Mouse (Mus musculus): ENCODE measurements around the gene Ppara. TPM values are rescaled to one million over a fixed set of nuclear protein-coding genes. Genes with fewer than 3 reads are reported as not detected.
A peak's percentile ranks its signal among the peaks of the same experiment; 100 is the strongest.
"Not testable (repeated sequence)": the region's sequence is repeated elsewhere in the genome, so short reads cannot be mapped to it uniquely, and the experiment has no call there.

The Ppara gene
- total RNA-seq, 2 experiments from 2014 or later, result 95.3 to 120 TPM

DNA sequence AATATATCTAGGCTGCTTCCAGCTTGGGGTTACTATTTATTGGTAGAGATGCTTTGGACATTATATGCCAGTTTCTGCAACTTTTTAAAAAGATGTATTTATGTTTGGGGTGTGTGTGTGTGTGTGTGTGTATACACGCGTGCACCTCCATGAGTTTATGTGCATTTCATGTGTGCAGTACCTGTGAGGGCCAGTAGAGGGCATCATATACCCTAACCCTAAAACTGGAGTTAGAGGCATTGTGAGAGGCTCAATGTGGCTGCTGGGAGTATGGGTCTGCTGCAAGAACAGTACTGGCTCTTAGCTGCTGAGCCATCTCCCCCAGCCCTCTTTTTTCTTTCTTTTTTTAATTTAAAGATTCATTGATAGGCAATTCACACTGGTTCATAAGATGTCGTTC lies 23.0 kb downstream of the Ppara start:
- DNase-seq, result no peak

DNA sequence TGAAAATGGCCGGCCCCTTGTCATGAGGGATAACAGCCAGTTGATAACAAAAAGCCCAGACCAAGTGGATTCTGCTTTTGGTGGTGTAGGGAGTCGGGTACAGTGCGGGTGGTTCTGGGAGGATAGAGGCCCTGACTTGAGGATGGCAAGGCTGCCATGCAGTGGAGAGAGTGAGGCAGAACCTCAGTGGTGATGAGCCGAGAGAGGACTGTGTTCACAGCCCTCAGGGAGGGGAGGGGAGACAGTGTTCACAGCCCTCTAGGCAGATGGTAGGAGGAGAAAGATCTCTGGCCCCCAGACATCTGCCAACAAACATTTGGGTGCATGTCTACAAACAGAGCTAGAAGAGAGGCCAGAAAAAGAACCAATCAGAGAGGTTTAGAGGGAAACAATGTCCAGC lies 28.0 kb downstream of the Ppara start:
- DNase-seq, result no peak

DNA sequence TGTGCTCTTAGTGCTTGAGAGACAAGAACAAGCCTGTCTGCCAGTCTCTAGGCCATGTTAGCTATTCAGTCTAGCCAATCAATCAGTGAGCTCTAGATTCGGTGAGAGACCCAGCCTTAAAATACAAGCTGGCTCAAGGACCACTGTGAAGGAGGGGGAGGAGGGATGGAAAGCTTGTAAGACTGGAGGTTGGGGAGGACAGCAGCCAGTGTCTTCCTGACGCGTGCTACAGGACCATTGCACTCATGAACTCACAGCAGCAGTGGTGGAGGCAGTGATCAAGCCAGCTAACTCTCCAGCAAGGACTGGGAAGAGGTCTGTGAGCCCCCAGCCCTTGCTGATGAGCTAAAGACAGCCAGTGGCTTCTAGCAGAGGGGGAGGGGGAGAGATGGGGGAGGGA lies 30.2 kb downstream of the Ppara start:
- no peak for DNase-seq

DNA sequence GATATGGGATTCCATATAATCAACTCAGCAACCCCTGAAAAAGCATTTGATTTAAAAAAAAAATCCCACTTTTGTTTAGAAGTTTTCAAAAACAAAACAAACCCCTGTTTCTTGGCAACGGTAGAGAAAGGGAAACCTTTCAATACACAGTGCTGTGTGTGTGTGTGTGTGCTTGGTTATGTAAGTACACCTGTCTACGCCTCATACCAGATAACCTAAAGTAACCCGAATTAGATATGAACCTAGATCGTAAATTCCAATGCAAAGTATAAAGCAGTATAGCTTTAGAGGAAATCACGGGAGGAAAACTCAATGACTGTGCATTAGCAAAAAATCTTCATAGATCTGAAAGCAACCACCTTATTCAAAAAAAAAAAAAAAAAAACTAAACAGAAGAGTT lies 31.9 kb downstream of the Ppara start:
- no peak for DNase-seq

DNA sequence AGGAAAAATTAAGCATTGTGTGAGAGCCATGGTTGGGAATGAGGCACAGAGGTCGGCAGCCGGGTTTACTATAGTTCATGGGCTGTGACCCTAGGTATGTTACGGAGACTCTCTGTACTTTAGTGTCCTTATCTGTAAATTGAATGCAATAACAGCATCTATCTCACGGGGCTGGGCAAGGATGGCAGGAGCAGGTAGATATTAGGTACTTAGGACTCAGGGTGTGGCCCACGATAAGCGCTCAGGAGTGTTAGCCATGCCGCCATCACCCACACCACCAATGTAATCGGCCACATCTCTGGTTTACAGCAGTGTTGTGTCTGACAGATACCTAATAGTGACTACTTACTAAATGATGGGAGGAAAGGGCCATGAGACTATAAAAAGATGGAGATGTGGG lies 34.2 kb downstream of the Ppara start:
- no peak for DNase-seq

DNA sequence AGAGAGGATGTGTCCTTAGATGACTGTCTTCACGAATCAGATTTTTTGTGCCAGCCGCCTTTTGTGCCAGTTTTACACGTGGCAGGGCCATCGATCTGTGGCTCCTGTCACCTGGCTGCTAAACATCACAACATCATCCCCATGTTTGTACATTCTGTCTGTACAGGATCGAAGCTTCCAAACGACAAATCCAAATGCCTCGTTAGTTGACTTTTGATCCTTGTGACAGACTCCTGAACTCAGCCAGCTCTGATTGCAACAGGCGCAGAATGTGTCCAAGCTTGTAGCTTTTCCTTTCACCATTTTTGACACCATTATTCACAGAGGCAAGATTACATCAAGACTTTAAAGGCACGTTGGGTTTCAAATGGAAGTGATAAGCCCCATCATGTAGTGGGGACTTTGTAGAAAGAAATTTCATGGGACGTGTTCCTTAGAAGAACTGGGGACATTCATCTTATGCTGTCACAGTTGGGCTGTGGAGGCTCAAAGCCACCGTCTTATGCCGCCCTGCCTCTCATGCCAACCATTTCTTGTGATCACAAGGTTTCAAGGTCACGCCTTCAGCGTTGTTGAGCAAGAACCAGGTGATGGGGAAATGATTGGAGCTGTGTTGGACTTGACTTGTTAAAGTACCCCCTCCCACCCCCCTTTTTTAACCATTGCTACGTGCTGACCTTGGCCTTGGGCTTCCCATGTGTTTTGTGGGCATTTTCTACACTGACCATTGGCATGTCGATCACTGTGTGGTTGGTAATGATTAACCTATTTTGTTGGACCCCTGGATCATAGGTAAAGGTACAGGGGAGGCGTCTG lies 36.7 kb downstream of the Ppara start:
- DNase-seq, result peak; percentile 53

DNA sequence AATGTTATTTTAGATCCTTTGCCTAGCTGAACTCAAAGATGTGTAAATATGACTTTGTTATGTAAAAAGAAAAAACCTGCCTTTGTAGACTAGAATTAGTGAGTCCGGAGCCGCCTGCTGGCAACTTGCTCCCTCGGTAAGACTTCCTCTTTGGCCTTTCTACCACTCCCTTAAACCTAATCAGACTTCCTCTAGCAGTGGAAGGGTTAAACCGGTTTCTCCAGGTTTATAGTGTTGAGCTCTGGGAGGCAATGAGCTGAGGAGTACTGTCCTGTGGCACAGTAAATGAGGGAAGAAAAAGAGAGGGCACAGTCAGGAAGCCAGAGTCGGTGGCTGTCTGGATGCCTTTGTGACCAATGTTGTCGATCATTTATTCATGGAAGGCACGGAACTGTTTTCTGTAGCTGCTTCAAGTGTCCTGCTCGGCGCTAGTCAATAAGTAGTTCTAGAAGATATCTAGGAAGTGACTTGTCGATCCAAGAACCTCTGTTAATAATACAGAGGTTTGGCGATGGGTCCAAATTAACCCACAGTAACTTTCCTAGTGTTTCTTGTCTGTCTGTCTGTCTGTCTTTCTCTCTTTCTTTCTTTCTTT lies 37.5 kb downstream of the Ppara start:
- DNase-seq, result no peak

DNA sequence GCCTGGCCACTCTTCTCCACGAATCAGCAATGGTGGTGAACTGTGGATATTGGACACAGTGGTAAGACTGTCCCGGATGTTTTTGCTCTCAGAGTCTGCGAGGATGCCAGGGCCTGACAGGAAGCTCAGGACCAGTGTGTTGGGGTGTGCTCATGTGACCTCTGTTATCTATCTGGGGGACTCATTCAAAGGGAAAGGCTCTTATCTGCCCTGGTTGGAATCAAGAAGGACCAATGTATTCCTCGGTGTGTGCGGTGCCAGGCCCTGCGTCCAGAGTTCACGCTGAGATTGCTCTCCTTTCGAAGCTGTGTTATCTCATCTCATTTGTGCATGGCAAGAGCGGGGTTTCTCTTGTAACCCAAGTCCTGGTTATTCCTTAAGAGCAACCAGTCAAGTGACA lies 39.6 kb downstream of the Ppara start:
- no peak for DNase-seq

DNA sequence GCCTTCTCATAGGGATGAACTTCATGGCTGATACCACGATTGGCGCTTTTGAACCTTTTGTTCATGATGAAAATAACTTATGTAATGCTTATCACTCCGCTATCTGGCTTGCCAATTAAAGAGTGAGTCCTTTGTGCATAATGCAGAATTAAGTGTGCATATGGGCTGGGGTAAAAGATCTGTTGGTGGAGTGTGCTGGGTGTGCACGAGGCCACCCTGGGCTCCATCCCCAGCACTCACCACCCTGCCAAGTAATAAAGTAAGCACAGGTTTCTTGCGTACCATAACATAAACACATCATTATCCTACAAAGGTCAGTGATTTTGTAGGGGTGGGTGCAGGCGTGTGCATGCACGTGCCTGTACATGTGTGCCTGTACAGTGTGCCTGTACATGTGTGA lies 40.2 kb downstream of the Ppara start:
- DNase-seq, result no peak

DNA sequence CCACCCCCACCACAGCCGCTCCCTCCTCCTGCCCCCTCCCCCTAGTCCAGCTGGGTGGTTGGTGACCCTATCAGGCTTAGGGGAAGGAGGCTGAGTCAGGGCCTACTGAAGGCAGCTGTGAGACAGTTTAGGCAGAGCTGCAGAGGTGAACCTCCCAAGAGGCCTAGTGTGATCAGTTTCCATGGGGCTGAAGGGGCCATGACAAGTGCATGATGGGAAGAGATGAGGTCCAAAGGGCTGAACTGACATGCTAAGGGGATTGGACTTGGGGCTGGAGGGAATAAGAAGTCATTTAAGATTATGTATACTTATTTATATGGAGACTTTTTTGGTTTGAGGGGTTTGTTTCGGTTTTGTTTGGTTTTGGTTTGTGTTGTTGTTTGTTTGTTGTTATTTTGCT lies 41.5 kb downstream of the Ppara start:
- no peak for DNase-seq

DNA sequence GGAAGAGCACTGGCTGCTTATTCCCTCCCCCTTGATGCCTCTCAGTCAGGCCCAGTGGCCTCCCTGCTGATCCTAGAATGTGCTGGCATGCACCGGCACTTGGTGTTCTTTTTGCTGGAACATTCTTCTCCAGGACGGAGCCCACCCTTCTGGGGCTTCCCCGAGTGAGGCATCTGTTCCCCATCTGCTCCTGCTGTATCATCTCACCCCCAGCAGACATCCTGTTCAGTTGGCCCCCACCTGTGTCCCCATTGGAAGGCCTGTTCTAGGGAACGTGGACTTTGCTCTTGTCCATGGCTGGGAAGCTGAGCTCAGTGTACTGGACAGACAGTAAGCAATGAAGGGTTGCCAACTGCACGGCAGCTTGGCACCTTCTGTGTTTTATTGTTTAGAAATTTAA lies 42.0 kb downstream of the Ppara start:
- DNase-seq, result no peak

DNA sequence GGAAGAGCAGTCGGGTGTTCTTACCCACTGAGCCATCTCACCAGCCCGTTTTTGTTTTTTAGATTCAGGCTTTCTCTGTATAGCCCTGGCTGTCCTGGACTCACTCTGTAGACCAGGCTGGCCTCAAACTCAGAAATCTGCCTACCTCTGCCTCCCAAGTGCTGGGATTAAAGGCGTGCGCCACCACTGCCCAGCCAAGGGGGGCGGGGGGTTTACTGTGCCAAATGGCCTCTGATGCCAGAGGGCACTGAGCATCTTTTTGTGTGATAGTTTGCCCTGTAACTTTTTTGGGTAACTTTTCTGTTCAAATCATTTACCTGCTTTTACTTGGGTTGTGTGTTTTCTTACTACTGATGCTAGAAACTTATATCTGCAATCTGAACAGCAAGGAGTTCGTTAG lies 44.1 kb downstream of the Ppara start:
- DNase-seq, result not testable (repeated sequence)

DNA sequence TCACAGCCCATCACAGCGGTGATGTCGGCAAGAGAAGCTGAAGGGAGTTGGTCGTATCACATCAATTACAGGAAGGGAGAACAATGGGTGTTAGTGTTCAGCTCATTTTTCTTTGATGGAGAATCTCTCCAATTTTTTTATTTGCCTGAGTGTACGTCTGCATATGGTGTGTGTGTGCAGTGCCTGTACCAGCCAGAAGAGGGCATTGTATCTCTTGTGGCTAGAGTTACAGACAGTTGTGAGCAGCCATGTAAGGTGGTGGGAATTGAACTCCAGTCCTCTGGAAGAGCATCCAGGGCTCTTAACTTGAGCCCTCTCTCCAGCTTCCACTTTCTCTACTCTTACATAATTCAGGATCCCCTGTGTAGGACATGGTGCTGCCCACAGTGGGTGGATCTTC lies 48.4 kb downstream of the Ppara start:
- DNase-seq, result no peak

DNA sequence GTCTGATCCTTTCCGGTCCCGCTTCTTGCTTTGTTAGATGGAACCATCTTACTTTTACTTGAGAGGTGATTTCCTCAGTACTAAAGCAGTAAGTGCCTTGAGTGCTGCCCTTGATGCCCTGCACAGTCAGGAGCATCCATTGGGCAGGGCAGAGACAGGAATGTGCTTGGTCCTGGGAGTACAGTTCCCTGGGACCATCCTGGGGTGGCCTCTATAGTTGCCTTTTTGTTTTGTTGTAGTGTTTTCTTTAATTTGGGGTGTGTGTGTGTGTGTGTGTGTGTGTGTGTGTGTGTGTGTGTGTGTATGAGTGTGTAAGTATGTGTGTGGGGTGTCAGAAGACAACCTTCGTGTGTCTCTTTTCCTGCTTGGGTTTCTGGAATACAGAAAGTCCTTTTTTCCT lies 49.6 kb downstream of the Ppara start:
- no peak for DNase-seq

DNA sequence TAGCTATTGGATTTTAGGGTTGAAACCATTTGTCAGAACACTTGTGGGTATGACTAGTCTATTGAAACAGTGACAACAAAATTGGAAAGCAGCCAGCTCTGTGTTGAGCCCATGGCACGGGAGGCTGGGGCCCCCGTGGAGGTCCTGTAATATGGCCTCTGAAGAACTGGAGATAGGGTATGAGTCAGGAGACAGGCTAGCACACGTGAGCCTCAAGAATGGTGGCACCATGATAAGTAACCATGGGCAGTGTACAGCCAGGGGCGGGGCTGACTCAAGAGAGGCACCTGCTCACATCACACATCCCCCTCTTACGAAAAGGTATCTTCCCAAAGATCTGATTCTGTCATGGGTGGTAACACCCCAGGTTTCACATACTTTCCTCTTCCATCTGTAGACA lies 51.9 kb downstream of the Ppara start:
- no peak for DNase-seq

DNA sequence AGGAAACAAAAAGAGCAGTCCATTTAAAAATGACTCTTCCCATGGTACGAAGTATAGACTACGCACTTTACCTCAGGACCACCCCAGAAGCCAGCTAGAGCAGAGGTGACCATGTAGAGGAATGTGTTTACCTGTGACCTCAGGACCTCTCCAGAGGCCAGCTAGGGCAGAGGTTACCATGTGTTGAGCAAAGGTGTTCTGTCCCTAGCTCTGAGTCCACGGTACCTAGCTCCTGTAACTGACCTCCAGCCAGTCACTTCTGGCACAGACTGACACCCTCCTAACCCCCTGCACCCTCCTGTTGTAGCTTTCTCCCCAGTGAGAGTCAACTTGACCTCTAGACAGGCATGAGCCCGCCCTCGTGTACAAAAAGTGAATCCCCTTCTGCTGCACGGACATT lies 52.7 kb downstream of the Ppara start:
- no peak for DNase-seq

DNA sequence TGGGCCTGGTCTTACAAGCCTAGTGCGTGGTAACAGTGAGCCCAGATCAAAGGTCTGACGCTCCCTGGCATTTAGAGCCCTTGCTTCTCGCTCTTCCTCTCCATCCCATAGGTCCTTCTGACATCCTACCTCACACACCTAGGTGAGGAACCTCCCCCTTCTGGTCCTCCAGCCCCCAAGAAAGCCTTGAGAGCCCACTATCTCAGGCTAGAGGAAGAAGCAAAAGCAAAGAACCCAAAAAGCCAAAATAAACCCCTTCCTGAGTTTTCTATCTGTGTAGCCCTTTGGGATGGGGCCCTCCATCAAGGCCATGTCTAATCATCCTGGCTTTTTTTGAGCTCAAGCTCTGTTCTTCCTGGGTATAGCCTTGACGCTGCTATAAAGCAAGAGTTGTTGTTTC lies 53.3 kb downstream of the Ppara start:
- DNase-seq, result no peak

DNA sequence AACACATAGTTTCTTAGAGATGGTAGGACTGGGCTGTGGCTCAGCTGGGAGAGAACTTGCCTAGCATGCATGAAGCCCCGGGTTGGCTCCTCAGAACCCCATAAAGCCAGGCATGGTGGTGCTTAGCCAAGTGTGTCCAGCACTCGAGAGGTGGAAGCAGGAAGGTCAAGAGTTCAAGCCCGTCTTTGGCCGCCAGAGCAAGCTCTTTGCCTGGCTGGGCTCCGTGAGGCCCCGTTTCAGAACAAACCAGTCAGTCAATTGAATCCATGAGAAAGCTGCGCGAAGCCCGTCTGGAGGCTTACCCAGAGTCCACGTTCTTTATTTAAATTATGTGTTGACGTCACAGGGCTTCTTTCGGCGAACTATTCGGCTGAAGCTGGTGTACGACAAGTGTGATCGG lies 53.9 kb downstream of the Ppara start:
- DNase-seq, result no peak

DNA sequence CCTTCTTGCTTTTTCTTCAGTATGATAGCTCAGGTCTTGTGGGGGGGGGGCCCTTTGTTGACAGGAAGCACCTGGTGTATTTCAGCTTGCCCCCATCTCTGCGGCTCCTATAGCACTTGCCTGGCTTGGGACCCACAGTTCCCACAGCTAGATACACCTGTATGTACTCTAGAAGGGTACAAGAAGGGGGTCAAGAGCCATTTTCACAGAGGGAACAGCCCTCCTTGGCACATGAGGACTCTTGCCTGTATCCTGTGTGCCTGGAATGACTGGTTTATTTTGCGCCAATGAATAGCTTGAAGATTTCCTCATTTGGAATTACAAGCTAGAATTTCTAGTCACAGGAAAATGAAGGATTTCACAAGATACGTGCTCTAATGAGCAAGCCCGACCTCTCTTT lies 56.7 kb downstream of the Ppara start:
- DNase-seq, result no peak

DNA sequence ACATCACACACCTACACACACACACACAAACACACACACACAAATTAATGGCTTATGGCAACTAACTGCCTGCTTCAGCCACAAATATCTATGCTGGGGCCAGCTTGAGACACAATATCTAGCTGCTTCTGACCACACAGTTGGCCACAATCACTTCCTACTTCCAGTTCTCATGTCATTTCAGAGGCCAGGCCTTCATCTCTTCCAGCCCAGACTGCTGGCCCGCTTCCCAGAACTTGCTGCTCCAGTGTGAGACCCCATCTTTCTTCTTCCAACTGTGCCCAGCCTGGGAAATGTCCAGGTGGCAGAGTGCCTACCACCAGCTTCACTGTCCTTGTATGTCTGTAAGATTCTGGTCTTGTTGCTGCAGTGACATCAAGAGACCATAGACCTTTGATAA lies 58.0 kb downstream of the Ppara start:
- DNase-seq, result peak; percentile 70

DNA sequence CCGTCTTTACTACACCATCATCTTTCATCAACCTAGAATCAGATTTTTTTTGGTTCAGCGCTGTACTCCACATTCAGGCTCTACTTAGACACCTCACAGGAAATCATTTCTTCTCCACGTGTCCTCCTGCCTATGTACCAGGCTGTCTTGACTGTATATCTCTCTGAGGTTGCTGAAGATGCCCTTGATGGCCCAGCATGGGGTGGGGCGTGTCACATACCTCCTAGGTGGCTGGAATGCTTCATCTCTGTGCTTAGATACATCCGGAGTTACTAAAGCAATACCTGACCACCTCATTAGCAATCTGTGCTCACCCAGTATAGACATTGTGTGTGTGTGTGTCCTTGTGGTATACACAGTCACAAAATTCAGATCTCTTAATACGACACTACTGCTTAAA lies 60.7 kb downstream of the Ppara start:
- no peak for DNase-seq

DNA sequence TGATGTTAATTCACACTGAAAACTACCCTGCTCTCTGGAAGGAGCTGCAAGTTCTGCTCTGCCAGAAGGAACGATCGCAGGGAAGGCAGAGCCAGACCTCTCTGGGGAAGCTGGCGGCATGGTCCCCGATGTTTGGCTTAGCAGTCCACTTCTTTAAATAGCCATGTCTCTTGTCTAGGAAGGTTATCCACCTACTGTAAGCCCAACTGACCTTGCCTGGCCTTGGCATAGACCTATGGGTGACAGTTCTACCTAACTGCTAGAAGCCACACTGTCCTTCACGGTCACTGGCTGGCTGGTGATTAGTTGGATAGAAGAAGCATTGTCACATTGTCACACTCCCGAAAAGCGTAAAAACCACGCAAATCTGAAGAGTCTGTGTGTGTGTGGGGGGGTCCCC lies 63.9 kb downstream of the Ppara start:
- DNase-seq, result no peak

DNA sequence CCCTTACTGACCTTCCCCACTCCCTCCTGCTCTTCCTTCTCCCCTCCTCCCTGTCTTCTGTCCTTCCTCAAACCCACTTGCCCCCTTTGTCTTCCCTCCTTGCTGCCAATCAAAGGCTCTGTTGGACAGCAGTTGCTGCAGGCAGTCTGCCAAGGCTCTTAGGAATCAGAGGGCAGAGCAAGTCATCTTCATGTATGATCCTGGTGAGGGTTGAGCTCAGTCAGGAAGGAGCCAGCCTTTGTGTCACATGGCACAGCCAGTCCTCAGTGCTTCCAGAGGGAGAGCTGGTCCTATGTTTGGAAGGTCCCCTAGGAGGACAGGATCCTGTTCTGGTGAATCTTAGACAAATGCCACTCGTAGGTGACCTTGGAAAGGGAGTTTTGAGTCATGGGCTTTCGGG lies 68.1 kb downstream of the Ppara start:
- DNase-seq, result peak; percentile 65

DNA sequence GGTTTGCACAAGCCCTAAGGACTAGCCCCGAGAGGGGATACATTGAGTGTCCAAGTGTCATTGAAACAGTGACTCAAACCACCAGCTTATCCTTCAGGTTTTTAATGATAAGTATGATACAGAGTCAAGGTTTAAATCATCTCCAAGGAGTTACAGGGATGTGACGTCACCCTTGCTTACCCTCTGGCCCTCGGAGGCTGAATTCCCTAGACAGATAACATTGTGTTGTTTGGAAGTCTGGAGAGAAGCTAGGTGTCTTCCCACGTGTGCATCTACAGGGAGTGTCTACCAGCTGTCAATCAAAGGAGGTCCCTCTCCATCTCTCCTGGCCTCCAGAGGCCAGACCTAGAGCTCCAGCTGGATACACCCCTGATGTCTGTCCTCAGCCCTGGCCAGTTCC lies 72.1 kb downstream of the Ppara start:
- DNase-seq, result no peak

Data from adrenal gland, postnatal 10 days (tissue).